In genomic region chr19:4037788-4038232, GRCm38 (mm10) we compare ENCODE assay signal across 8 mouse cellular contexts. TPM values are rescaled to one million over a fixed set of nuclear protein-coding genes. Genes with fewer than 3 reads are reported as not detected.
DNase-seq lines count a peak whose midpoint lies in the region; ATAC-seq lines count a peak whose summit lies in the region.

TSS of gene Gstp1 (minus strand) at chr19:4037985.

- ATAC-seq in forebrain, embryonic 15.5 days (replicated peaks): peak; percentile 85
- ATAC-seq in liver, embryonic 16.5 days (ENCODE audit: low read depth): peak; percentile 79
- ATAC-seq in neural tube, embryonic 13.5 days (ENCODE audit: low read depth): peak; percentile 89

- peak within 1 kb of the TSS; percentile 57 for H3K27ac ChIP-seq in forebrain, embryonic 15.5 days (replicated peaks)
- peak within 1 kb of the TSS; percentile 78 for H3K27ac ChIP-seq in liver, embryonic 16.5 days (ENCODE audit: low read length)
- 0 out of 2 replicates have a peak within 1 kb of the TSS, but pooled peaks have one; percentile 46 for H3K27ac ChIP-seq in neural tube, embryonic 13.5 days (replicated peaks)

- H3K9ac ChIP-seq in forebrain, embryonic 15.5 days (replicated peaks): peak within 1 kb of the TSS; percentile 62
- peak within 1 kb of the TSS; percentile 80 for H3K9ac ChIP-seq in liver, embryonic 16.5 days (ENCODE audit: low read depth, low read length)
- H3K9ac ChIP-seq in neural tube, embryonic 13.5 days: peak within 1 kb of the TSS; percentile 83

- no peaks in the 10 kb centered on the region for H3K36me3 ChIP-seq in forebrain, embryonic 15.5 days
- no peaks in the 10 kb centered on the region; the same call in 1 of the 2 replicates for H3K36me3 ChIP-seq in liver, embryonic 16.5 days (ENCODE audit: control insufficient read depth, insufficient read depth)
- peaks cover 4% of the 10 kb centered on the region for H3K36me3 ChIP-seq in neural tube, embryonic 13.5 days

- H3K9me3 ChIP-seq in forebrain, embryonic 15.5 days: no peaks in the 10 kb centered on the region
- H3K9me3 ChIP-seq in liver, embryonic 16.5 days (replicated peaks; ENCODE audit: control insufficient read depth, low read length): no peaks in the 10 kb centered on the region
- no peaks in the 10 kb centered on the region for H3K9me3 ChIP-seq in neural tube, embryonic 13.5 days

- H3K4me2 ChIP-seq in forebrain, embryonic 15.5 days (replicated peaks): peak within 1 kb of the TSS; percentile 90
- peak within 1 kb of the TSS; percentile 89 for H3K4me2 ChIP-seq in liver, embryonic 16.5 days (ENCODE audit: low read depth, low read length)
- peak within 1 kb of the TSS; percentile 76 for H3K4me2 ChIP-seq in neural tube, embryonic 13.5 days

- H3K27me3 ChIP-seq in forebrain, embryonic 15.5 days: no peaks in the 10 kb centered on the region
- no peaks in the 10 kb centered on the region for H3K27me3 ChIP-seq in liver, embryonic 16.5 days (ENCODE audit: control insufficient read depth, insufficient read depth, low read depth, low read length)
- H3K27me3 ChIP-seq in neural tube, embryonic 13.5 days: no peaks in the 10 kb centered on the region

- under 1% methylated on average over 26 of the region's 26 CpGs for WGBS in forebrain, embryonic 15.5 days
- 2% methylated on average over 26 of the region's 26 CpGs for WGBS in large intestine, adult 2 months
- WGBS in liver, embryonic 16.5 days (ENCODE audit: insufficient replicate concordance): under 1% methylated on average over 26 of the region's 26 CpGs
- under 1% methylated on average over 26 of the region's 26 CpGs for WGBS in neural tube, embryonic 13.5 days

- H3K4me3 ChIP-seq in forebrain, embryonic 15.5 days: peak within 1 kb of the TSS; percentile 61
- peak within 1 kb of the TSS; percentile 70 for H3K4me3 ChIP-seq in liver, embryonic 16.5 days (ENCODE audit: low read depth, low read length)
- H3K4me3 ChIP-seq in neural tube, embryonic 13.5 days: peak within 1 kb of the TSS; percentile 58

- peak; percentile 70 for DNase-seq in ES-CJ7 (ENCODE audit: low read depth, low spot score)
- DNase-seq in cerebellum, adult 11-12 months: peak; percentile 83
- peak; percentile 88 to 92 for DNase-seq in heart, postnatal 14 days
- DNase-seq in large intestine, adult 2 months (ENCODE audit: low read depth, low spot score): no peak
- peak; percentile 80 for DNase-seq in telencephalon, adult 2 months (ENCODE audit: low read depth, low spot score)

- intact Hi-C loops in heart, postnatal 14 days (cut with DNase I): no loop called here

- peaks cover 17% of the 10 kb centered on the region for H3K4me1 ChIP-seq in forebrain, embryonic 15.5 days
- H3K4me1 ChIP-seq in liver, embryonic 16.5 days (ENCODE audit: control insufficient read depth, low read depth, low read length): peaks cover 19% of the 10 kb centered on the region
- H3K4me1 ChIP-seq in neural tube, embryonic 13.5 days (replicated peaks): peaks cover 20% of the 10 kb centered on the region; the same call in 1 of the 2 replicates

RNA-seq across cellular contexts. Expression of gene Gstp1, which starts in this region (rescaled TPM):
- 421 and 426 TPM in 2 replicates for polyA plus RNA-seq in forebrain, embryonic 15.5 days (2015; fragmentation: Nextera tagmentation; extraction: Ambion mirVana)
- total RNA-seq in heart, postnatal 14 days (2021): 100 to 1,000 TPM; 257 to 271 TPM
- 910 and 1,226 TPM in 2 replicates for polyA plus RNA-seq in large intestine, adult 2 months (2012; rRNA removed)
- 796 and 823 TPM in 2 replicates for polyA plus RNA-seq in liver, embryonic 16.5 days (2015; fragmentation: Nextera tagmentation; extraction: Ambion mirVana)
- 383 and 433 TPM in 2 replicates for polyA plus RNA-seq in neural tube, embryonic 13.5 days (2015; fragmentation: Nextera tagmentation; extraction: Ambion mirVana)
